Mouse (Mus musculus) embryo, embryonic 11 days (tissue): ENCODE data around the gene Traf7.
A peak's percentile ranks its signal among the peaks of the same experiment; 100 is the strongest.

Source experiments
- DNase-seq: peaks from one replicate; pipeline ENCODE4 v3.0.0-alpha.2; 2015

The Traf7 gene

DNA sequence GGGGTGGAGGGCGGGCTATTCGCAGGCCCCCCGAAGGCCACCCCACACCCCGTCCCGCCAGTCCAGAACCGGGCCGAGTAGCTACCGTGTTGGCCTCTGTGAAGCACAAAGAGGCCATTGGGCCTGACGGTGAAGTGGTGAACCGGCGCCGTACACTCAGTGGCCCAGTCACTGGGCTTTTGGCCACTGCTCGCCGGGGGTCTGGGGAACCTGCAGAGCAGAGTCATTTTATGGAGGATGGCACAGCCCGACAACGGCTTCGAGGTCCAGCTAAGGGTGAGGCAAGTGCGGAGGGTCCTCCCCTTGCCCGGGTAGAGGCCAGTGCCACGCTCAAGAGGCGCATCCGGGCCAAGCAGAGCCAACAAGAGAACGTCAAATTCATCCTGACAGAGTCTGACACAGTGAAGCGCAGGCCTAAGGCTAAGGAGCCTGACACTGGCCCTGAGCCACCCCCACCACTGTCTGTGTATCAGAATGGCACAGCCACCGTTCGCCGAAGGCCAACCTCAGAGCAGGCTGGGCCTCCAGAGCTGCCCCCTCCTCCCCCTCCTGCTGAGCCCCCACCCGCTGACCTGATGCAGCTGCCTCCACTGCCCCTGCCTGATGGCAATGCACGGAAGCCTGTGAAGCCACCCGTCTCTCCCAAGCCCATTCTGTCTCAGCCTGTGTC lies 22.3 kb downstream of the Traf7 start:
- no peak for DNase-seq

DNA sequence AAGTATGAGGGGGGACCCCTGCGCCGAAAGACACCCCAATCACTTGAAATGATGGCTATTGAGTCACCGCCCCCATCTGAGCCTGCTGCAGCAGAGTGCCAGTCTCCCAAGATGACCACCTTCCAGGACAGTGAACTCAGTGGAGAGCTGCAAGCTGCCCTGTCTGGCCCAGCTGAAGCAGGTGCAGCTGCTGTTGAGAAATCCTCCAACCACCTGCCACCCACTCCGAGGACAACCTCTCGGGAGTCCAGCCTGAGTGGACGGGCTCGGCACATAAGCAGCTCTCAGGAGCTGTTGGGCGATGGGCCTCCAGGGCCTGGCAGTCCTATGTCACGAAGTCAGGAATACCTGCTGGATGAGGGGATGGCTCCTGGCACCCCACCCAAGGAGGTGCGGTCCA lies 23.7 kb downstream of the Traf7 start:
- no peak for DNase-seq

DNA sequence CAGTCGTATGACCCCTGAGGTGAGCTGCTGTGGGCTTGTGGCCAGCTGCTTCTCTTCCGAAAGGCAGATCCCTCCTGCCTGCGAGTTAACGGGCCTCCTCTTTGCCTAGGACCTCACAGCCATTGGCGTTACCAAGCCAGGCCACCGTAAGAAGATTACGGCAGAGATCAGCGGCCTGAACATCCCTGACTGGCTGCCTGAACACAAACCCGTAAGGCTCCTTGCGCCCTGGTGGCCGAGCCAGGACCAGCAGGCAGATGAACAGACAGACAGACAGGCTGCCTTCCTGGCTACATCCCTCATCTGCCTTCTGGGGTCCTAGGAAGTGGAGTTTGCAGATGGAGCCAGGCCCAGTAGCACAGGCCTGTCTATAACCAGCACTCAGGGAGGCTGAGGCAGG lies 25.5 kb downstream of the Traf7 start:
- DNase-seq, result no peak

DNA sequence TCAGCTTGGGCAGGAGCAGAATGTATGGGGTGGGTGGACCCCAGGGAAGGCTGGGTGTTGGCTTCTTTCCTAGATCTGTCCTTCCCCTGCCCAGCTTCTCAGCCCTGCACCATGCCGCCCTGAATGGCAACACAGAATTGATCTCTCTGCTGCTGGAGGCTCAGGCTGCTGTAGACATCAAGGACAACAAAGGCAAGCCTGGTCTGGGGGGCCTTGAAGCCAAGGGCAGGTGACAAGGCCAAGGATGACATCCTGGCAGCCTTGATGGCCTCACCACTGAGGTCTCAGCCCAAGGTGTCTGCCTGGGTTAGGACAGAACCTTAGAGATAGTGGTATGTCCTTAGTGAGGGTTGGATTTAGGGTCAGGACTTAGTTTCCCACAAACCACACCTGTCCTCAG lies 31.7 kb downstream of the Traf7 start:
- DNase-seq, result no peak

DNA sequence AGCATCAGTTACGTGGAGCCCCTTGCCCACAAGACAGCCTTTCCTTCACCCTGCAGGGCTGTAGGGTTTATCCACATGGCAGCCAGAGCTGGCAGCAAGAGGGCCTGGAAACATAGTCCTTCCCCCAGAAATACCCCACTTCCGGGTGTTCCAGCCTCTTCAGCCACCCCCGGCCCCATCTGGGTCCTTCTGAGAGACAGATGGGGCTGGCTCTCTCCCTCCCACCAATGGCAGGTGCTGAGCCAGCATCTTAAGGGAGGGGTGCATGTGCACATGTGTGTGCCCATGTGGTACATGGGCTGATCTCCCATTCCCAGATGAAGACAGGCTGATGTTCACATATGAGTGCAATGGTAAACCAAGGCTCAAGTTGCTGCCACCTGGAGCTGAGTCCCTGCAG lies 32.3 kb downstream of the Traf7 start:
- no peak for DNase-seq

DNA sequence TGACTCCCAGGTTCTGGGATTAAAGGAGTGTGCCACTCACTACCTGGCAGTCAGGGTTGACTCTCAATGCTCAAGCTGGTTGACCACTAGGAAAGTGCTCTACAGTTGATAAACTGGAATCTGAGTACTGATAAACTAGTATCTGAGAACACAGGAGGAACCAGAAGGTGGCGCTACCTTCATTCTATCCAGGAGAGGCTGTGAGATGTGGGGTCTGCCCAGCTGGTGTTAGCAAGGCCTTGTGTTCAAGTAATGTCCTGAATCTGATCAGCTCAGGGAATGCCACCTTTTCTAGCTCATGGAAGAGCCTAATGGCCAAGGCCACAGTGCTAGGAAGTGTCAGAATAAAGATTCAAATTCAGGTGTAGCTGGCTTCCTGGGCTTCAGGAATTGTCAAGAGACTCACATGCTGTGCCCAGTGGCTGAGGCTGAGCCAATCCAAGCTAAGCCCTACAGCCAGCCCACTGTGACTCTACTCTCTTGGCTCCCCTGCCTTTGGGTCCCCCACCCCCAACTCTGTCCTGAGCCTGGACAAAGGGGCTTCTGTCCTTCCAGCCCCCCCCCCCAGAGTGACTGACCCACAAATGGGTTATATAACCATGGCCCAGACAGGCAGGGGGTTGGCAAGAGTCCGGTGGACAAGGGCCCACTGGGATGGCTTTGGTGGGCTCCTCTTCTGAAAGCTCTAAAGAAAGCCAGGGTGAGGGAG lies 33.0 kb downstream of the Traf7 start:
- DNase-seq, result peak; percentile 80

DNA sequence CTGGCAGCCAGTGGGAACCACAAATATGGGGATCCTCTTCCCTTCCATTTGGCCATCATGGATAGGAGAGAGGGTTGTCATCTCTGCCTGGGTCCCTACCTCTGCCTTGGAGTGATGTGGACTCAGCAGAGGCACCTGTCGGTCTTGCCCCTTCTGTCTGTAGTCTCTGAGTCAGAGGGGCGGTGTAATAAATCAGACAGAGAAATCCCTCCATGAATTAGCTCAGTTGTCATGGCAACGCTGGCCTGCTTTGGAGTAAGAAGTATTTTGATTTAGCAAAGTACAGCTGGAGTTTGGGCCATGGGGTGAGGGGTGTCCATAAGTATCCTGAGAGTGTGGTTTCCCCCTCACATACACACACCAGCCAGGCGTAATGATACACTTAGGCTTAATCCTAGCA lies 37.3 kb downstream of the Traf7 start:
- DNase-seq, result peak; percentile 47

DNA sequence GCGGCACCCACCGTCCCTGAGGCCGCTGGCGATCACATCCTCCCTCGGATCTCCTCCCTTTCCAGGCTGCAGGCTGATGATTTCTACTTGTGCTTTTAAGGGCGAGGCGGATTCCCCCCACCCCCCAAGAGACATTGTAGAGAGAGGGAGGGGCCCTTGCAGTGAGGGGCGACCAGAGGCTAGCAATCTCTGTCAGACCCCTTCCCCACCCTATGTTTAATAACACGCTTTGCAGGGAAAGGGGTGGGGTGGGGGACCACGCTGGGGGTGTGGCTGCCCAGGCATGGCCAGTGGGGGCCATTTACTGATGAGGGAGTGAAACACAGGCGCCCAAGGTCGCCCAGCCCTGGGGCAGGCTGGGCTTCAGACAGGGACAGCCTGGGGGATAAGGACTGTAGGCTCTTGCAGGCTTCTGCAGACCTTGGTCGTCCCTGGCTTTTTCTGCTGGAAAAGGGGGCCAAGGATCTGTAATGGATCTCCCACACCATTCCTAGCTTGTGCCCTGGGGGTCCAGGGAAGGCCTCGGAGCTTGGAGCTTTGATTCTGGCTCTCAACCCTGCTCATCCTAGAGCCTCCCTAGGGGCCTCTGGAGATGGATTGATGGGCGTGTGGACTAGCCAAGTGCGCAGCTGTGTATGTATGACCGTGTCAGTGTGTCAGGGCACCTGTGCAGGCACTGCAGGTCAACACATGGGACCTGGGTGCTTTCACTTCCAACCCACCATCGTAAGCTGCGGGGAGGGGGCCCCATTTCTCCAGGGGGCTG lies 38.3 kb downstream of the Traf7 start:
- peak; percentile 30 for DNase-seq

DNA sequence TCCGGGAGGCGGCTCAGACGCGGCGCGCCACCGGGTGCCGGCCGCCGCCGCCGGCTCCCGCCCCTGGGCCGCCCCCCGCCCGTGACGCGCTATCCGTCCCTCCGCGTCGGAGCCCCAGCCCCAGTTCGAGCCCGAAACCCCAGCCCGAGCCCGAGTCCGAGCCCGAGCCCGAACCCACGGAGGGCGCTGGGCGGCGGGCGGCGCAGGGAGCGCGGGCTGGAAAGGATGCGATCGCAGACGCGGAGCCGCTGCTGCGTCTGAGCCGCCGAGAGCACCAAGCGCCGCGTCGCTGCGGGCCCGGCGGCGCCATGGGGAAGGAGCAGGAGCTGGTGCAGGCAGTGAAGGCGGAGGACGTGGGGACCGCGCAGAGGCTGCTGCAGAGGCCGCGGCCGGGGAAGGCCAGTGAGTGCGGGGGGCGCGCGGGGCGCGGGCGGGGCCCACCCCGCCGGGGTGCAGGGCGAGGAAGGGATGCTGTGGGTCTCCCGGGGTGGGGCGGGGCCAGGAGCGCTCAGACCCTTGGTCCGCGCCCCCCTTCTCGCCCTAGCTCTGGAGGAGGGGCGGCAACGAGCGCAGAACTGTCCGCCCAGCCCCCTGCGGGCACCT lies 39.0 kb downstream of the Traf7 start:
- DNase-seq, result peak; percentile 75

DNA sequence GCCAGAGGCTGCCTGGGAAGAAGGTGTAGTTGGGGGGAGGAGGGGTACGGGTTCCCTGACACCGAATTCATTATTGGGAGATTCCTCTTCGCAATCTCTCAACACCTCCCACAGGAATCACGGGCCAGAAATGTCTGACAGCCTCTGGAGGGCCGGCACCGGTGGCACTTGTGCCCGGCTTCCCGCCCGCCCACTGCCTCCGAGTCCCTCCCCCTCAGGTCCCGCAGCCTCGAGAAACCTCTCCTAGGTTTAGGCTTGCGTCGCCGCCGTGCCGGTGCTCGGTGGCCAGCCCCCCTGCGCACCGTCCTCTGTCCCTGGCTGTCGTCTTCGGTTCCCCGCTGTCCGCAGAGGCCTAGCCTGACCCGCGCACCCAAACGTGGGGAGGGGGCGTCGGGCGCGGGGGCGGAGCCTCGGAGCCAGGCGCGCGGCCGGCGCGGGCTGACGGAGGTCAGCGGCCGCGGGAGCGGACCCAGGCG lies 39.5 kb downstream of the Traf7 start, which contains the start of gene Caskin1:
Gene Caskin1, plus strand, starts transcription at position 416 of the 476 bp plus-strand sequence.
- DNase-seq, result no peak

DNA sequence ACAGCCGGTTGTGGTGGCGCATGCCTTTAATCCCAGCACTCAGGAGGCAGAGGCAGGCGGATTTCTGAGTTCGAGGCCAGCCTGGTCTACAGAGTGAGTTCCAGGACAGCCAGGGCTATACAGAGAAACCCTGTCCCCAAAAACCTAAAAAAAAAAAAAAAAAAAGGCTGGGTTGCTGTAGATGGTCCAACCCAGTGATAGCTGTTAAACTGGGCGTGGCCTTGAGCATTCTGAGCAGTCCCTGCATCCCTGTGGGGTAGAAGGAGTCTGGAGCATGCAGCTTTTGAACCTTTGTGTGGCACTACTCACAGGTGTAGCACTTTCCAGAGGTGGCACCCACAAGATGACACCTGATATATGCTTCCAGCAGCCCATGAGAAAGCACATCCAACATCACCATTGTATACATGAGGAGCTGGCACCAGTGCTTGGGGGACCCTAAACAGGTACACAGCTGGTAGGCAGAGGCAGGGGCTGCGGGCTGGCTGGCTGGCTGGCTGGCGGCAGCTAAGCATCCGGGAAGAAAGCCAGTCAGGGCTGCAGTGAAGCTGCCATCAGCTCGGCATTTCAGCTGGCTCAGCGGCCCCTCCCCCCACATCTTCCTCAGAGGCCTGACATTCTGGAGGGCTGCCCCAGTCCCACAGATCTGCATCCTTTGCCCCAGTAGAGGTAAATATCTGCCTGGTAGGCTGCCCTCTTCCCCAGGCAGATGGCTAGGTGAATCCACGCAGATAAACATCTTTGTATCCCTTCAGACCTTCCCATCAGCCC lies 42.5 kb downstream of the Traf7 start:
- DNase-seq, result peak; percentile 45

DNA sequence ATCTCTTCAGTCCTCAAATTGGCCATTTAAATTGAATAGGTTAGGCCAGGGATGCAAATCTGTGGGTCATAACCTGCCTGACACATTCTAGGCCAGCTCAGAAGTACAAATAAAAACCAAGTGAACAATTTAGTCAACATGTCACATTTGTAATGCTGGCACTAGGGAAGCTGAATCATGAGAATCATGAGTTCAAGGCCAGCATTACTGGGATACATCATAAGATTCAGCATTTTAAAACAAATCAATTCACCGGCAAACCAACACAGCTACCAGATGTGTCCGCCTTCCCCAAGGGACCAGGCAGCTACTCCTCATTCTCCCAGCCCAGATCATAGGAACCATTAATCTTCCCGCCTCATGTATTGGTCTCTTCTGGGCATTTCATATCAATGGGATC lies 44.2 kb downstream of the Traf7 start:
- no peak for DNase-seq

DNA sequence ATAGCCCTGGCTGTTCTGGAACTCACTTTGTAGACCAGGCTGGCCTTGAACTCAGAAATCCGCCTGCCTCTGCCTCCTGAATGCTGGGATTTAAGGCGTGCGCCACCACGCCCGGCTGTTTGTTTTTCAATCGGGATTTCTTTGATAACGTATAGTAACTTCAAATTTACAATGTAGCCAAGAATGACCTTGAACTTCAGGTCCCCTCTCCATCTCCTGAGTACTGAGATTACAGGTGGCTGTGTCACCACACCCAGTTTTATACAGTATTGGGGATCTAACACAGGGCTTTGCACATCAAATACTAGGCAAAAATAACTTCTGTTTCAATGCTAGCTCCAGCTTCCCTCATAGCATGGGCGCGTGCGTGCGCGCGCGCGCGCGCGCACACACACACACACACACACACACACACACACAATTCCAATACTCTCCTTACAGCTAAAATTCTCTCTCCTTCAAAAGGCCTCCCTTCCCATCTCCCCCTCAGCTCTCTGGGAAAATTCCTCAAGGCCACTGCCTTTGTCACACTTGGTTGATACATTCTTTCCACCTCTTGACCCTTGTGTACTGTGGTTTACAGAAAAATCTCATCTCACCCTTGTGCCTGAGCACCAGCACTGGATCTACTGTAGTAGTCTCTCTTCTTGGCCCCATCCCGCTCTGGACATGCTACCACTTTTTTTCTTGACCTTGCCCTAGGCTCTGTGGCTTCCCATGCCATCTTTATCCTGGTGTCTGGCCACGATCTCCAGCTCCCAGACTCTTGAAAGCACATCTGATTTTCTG lies 46.5 kb downstream of the Traf7 start:
- no peak for DNase-seq

DNA sequence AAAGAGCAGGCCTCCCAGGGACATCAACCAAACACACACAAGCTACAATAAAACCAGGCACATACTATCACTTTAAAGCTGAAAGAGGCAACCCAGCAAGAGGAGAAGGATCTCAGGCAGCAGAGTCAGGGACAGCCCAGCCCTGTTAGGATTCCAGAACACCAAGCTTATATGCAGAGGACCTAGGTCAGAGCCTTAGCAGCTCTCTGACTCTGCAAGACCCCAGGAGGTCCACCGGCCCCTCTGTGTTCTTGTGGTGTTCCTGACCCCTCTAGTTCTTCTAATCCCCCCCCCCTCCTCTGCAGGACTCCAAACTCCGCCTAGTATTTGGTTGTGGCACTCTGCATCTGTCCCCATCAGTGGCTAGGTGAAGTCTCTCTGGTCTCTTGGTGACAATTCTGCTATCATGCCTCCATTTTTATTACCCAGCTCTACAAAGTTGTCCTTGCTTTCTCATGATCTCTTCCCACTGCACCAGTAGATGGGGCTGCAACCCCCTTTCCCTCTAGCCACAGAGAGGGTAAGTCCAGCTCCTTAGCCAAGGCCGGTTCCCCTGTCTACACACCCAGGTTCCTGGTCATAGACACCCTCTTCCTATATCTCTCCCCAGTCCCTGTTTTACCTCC lies 47.4 kb downstream of the Traf7 start:
- DNase-seq, result no peak

DNA sequence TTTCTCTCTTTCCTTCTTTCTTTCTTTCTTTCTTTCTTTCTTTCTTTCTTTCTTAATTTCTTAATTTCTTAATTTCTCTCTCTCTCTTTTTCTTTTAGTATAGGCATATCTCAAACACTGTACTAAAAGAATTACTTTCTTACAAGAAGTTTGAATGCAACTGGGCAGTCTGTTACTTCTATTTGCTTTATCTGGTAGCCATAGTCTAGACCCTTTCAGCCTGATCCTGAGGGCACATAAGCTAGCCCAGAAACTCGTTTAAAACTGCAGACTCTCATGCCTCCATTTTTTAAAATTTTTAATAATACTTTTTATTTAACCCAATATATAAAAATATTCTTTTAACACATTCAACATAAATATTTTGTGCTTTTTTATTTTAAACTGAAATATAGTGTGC lies 48.3 kb downstream of the Traf7 start:
- no peak for DNase-seq

DNA sequence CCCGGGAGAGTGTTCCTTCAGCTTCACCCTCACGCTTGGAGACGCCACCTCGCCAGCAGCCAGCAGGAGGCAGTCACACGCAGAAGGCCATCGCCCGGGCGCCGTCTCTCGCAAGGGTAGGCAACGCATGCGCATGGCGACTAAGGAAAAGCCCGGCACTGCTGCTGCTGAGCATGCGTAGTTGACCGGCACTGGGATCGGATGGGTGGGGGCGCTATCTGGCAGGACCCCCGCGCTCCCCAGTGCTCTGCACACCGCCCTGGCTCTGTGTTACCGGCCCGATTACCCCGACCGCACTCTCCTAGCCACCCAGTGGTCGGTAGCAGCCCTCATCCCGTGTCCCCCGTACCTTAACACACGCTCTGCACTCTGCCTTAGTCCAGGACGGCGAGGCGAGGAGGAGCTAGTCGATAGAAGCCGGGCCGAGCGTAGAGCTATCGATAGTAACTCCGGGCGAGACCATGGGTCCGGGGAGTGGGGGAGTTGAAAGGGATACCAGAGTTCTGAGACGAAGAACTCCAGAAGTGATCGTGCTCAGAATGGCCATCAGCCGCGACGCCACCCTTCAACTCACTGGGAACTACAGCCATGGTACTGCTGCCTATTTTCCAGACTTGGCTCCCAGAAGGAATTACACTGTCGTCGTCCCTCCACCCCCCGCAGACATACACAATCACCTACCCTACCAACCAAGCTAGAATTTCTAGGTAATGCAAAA lies 48.9 kb downstream of the Traf7 start, which contains the start of gene Mlst8:
Gene Mlst8, minus strand, starts transcription at position 416 of the 718 bp plus-strand sequence.
- peak; percentile 98 for DNase-seq

DNA sequence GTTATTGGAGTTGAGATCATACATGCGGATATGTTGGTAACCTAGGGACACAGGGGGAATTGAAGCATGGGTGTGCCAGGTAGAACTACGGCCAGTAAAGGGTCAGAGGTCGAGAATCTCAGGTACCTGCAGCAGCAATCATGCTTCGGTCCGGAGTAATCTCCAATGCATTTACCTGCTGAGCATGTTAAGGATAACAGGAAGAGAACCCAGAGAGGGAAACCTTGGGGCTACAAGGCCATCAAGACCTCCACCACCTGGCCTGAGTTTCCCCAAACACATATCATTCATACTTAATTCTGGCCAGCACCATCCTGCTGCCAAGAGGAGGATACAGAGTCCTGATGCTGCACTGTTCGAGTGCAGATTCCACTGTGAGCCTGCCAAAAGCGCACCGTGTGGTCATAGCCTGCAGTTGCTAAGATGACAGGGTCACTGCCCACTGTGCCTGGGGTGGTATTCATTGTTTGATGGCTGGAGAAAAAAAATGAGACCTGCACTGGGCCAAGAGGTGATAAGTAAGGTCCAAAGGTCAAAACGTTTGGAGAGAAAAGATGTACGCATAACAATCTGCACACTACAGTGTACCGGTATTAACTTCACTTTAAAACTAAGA lies 49.6 kb downstream of the Traf7 start:
- no peak for DNase-seq

DNA sequence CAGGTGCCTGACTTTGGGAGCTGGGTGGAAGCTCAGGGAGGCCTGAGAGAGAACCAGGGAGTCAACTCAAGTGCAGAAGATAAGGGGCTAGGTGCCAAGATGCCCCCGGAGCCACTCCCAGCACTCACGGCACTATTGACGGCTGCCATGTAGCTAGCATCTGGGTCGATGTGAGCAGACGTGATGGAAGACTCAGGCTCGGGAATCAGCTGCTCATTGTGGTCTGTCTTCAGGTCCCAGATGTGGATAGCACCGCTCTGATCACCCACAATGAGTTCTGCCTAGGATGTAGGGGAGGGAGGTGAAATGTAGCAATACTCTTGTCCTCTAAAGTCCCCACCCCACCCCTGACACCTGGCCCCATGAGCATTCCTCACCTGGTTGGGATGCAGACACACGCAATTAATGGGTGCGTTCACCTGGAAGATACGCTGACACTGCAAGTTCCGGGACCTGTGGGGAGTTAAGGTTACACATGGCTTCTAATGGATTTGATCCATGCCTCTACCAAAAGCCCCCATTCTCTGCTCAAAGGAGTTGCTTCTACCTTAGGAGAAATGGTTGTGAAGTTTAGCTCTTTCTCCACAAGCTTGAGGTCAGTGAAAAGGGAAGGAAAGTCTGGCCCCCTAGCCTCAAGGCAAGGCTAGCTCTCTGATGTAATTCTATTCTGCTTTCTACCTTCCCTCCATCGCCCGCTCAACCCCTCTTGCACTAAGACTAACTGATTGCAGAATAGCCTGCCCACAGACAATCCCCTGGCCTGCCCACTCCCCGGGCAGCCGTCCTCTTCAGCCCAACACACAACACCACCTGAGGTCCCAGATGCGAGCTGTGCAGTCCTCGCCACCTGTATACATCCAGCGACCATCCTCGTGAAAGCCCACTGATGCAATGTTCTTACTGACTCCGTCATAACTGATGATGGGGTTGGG lies 50.4 kb downstream of the Traf7 start:
- no peak for DNase-seq
